Mouse (Mus musculus): ENCODE measurements at regions not wholly inside any gene's neighbourhood (a gene's known extent, or its start where the extent isn't known, plus 50 kb on each side); places are given as distances from the start of the nearest gene placed in this dataset.

DNA sequence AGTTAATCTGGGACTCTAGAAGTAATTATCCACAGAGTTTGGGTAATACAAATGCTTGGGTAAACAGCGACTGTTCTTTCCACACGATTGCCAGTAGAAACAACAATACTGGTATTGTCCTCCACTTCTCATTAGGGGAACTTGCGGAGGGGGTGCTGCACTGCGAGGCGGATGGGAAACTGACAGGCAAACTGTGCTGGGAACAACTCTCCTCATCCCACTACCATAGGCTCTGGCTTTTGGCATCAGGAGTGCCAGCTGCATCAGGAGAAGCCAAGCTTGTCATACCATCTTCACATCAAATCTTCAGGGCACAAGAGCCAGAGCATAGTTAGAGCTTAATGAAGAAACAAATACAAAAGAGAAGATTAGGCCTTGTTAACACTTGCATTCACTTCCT, 349.2 kb upstream of the Tmem161b start:
- WGBS = 31% methylated on average over 5 of the region's 5 CpGs

DNA sequence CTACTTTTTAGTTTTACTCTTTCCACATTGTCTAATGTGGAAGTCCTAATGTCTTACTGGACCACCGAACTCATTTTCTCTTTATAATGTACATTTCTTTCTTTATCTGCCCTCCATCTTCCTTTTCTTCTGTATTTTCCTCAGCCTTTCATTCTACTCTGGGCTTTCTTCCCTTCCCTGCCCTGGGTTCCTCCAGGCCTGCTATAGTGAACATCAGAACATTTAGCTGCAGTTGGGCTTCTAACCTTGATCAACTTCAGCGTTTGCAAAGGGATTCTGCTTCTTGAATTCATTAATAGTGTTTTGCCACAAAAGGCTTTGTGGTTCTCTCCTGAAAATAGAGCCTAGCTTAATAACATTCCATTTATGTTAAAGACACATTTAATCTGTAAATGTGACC, 342.5 kb upstream of the Tmem161b start:
- H3K4me1 ChIP-seq = no peaks in the 10 kb centered on the region
- H3K27ac ChIP-seq = no peak overlapping the region
- no peaks in the 10 kb centered on the region for H3K27me3 ChIP-seq (ENCODE audit: insufficient read depth, poor library complexity, severe bottlenecking)
- H3K4me3 ChIP-seq = no peak overlapping the region
- H3K36me3 ChIP-seq = no peaks in the 10 kb centered on the region
- H3K9me3 ChIP-seq = no peaks in the 10 kb centered on the region
- WGBS = 68% methylated on average over 2 of the region's 2 CpGs
- no peak for DNase-seq (ENCODE audit: low spot score)

More for the DNA sequence above, 349.2 kb upstream of the Tmem161b start:
- no peaks in the 10 kb centered on the region for H3K36me3 ChIP-seq
- H3K4me3 ChIP-seq = no peak overlapping the region
- H3K27me3 ChIP-seq (ENCODE audit: insufficient read depth, poor library complexity, severe bottlenecking) = no peaks in the 10 kb centered on the region
- no peak for DNase-seq (ENCODE audit: low spot score)
- no peak overlapping the region for H3K27ac ChIP-seq
- no peaks in the 10 kb centered on the region for H3K9me3 ChIP-seq
- no peaks in the 10 kb centered on the region for H3K4me1 ChIP-seq

DNA sequence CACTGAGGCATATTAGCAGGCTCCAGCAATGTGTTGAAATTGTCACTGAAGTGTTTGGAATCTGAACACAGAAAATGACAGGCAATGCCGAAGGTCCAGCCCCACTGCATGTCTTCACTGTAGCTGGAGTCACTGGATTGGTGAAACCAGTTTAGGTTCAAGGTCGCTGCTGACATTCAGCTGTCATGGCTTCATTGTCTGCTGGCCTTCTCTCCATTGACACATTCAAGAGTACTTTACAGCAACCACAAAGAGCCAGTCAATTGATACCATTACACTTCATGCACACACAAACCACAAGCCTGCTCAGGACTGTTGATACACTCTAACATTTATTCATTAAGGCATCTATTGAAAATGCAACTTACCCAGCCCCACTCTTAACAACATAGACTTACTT, 341.8 kb upstream of the Tmem161b start:
- DNase-seq (ENCODE audit: low spot score) = no peak
- no peaks in the 10 kb centered on the region for H3K9me3 ChIP-seq
- 52% methylated on average over 2 of the region's 2 CpGs for WGBS
- H3K4me1 ChIP-seq = no peaks in the 10 kb centered on the region
- H3K4me3 ChIP-seq = no peak overlapping the region
- H3K27me3 ChIP-seq (ENCODE audit: insufficient read depth, poor library complexity, severe bottlenecking) = no peaks in the 10 kb centered on the region
- no peaks in the 10 kb centered on the region for H3K36me3 ChIP-seq
- H3K27ac ChIP-seq = no peak overlapping the region

DNA sequence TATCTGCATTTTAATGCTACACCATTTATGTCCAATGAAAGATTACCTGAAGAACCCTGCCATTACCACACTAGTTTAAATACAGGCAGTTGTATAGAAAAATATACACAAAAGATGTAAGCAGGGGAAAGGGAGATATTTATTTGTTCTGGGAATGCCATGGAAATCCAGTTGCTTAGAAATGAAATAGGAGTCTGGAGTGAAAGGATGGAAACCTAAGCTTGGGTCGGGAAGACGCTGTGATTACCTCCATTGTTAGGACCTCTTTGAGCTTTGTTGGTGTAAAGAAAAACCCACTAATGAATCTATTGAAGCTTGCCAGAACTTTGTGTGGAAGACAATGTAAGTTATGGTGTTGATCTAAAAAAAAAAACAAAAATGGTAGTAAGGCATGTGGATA, 341.3 kb upstream of the Tmem161b start:
- Histone ChIP-seq H3K27ac (no peak overlapping the region), H3K4me1 (no peaks in the 10 kb centered on the region), H3K4me3 (no peak overlapping the region), H3K27me3 (ENCODE audit: insufficient read depth, poor library complexity, severe bottlenecking) (no peaks in the 10 kb centered on the region), H3K36me3 (no peaks in the 10 kb centered on the region), H3K9me3 (no peaks in the 10 kb centered on the region)
- no peak for DNase-seq (ENCODE audit: low spot score)
- WGBS = 88% methylated on average over 2 of the region's 2 CpGs

DNA sequence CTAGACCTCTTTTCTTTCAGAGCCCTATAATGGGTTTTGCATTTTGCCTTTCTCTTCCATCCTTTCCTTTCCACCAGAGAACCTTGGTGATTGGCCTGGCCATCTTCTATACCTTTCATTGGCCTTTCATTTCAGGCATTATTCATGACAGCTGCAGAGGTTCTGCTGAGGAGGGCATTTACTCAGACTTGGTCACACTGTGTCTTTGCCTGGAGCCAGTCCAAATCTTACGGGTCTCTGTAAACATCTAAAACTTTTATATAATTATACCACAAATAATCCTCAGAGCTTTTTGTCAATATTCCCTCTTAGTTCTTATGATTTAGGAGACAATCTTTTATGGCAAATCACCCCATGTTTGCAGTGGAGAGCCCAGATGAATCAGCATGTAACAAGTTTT, 339.3 kb upstream of the Tmem161b start:
- no peak overlapping the region for H3K4me3 ChIP-seq
- H3K36me3 ChIP-seq = no peaks in the 10 kb centered on the region
- 89% methylated on average over 1 of the region's 1 CpGs for WGBS
- no peaks in the 10 kb centered on the region for H3K4me1 ChIP-seq
- no peaks in the 10 kb centered on the region for H3K27me3 ChIP-seq (ENCODE audit: insufficient read depth, poor library complexity, severe bottlenecking)
- H3K9me3 ChIP-seq = no peaks in the 10 kb centered on the region
- no peak overlapping the region for H3K27ac ChIP-seq
- no peak for DNase-seq (ENCODE audit: low spot score)

DNA sequence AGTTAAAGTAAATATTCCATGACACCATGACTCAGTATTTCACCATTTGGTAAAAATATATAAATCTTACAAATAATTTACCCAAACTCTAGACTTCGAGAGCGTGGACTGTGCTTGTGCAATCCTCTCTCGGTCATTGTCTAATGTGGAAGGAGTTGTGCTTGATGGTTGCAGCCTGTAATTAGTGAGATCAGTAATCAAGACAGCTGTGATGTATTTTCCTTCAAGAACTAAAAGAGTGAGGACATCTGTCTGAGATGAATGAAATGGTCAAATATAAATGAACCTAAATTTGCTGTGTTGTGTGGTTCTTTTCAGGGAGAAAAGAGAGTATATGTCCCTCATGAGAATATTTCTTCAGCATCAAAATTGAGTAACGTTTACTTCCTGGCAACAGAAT, 338.3 kb upstream of the Tmem161b start:
- H3K4me3 ChIP-seq = no peak overlapping the region
- 87% methylated on average over 4 of the region's 4 CpGs for WGBS
- no peak for DNase-seq (ENCODE audit: low spot score)
- H3K27ac ChIP-seq = no peak overlapping the region
- no peaks in the 10 kb centered on the region for H3K4me1 ChIP-seq
- H3K9me3 ChIP-seq = no peaks in the 10 kb centered on the region
- no peaks in the 10 kb centered on the region for H3K36me3 ChIP-seq
- no peaks in the 10 kb centered on the region for H3K27me3 ChIP-seq (ENCODE audit: insufficient read depth, poor library complexity, severe bottlenecking)

DNA sequence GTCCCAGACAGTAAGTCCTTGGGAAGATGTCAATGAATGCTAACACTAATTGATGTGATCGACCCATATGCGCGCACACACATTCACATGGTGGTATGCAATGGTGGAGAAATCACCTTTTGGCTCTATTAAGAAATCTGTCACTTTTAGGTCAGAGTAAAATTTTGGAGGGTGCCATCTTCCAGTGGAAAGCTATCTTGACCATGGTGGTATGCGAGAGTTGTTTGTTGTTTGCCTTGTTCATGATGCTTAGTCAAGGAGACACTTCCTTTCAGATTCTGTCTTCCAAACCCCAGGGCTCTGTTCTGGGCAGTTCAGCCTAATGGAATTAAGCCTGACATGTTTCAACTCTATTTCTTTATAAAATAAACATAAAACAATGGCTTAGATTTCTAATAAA, 337.9 kb upstream of the Tmem161b start:
- no peak for DNase-seq (ENCODE audit: low spot score)
- Histone ChIP-seq H3K36me3 (no peaks in the 10 kb centered on the region), H3K4me1 (no peaks in the 10 kb centered on the region), H3K4me3 (no peak overlapping the region), H3K27ac (no peak overlapping the region), H3K9me3 (no peaks in the 10 kb centered on the region), H3K27me3 (ENCODE audit: insufficient read depth, poor library complexity, severe bottlenecking) (no peaks in the 10 kb centered on the region)
- 91% methylated on average over 4 of the region's 4 CpGs for WGBS

DNA sequence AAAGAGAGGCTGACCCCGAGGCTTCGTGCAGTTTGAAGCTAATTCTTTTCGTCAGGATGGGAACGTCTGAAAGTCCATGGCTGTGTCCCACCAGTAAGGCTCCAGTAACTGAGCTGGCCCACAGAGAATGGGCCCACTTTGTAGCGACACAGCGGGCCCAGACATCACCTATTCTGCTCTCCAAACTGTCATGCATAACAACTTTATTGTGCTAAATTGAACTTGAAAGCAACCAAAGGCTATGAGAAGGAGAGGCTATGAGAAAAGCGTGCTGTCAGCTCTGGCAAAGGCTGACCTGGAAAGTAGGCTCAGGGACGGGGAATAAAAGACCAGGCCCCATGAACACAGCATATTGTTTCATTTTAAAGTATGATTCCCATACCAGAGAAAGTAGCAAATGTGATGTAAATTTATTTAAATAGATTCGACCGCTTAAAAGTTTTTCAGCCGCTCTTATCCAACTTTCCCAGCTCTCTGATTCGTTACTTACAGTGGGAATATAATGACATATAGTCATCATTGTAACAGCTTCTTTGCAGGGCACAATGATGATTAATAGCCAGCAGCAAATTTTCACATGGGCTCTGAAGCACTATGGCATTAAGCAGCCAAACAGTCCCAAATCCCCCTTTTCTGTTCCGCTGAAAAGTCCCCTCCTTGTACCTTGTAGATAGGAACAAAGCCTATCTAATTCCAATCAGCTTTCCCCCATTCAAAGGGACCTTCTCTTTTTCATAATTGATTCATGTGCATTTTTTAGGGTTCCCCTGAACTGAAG, 337.1 kb upstream of the Tmem161b start:
- Histone ChIP-seq H3K9me3 (no peaks in the 10 kb centered on the region), H3K4me3 (no peak overlapping the region), H3K27me3 (ENCODE audit: insufficient read depth, poor library complexity, severe bottlenecking) (no peaks in the 10 kb centered on the region), H3K4me1 (no peaks in the 10 kb centered on the region), H3K36me3 (no peaks in the 10 kb centered on the region), H3K27ac (no peak overlapping the region)
- WGBS = 73% methylated on average over 13 of the region's 13 CpGs
- DNase-seq (ENCODE audit: low spot score) = no peak

DNA sequence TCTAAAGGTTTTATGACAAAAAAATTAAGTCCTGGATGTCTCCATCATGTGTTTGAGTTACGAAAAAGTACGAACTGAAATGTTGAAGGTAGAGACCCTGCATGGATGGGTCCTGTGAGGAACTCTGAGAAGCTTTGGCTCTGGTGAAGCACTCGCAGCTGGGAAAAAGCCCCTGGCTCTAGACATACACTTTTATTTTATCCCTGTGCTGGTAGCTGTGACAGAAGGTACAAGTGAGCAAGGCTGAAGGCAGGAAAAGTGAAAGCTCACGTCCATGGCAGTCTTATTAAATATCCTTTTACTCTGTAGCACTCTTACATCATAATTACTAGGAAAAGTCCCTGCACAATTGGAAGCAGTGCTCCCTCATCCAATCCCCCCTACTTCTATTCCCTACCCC, 336.4 kb upstream of the Tmem161b start:
- H3K27ac ChIP-seq = no peak overlapping the region
- H3K4me1 ChIP-seq = no peaks in the 10 kb centered on the region
- DNase-seq (ENCODE audit: low spot score) = no peak
- 76% methylated on average over 4 of the region's 4 CpGs for WGBS
- no peaks in the 10 kb centered on the region for H3K27me3 ChIP-seq (ENCODE audit: insufficient read depth, poor library complexity, severe bottlenecking)
- no peaks in the 10 kb centered on the region for H3K36me3 ChIP-seq
- H3K4me3 ChIP-seq = no peak overlapping the region
- H3K9me3 ChIP-seq = no peaks in the 10 kb centered on the region

DNA sequence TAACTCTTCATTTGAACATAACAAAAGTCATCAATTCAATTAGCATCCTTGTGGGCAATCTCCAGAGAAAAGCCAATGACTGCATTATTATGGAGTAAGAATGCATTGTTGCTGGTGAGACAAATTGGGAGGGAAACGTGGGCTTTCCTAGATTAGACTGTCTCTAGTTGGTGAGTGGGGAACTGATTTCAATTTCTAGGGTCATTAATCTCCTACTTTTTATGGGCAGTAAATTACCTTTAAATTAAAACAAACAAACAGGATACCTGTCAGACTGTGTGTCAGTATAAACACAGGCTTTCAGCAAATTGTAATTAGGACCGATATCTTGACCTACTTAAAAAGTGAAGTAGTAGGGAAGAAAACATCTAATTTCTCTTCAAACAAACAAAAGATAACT, 307.4 kb upstream of the Tmem161b start:
- no peaks in the 10 kb centered on the region for H3K36me3 ChIP-seq
- H3K4me3 ChIP-seq = no peak overlapping the region
- WGBS = 59% methylated on average over 2 of the region's 2 CpGs
- DNase-seq (ENCODE audit: low spot score) = no peak
- 0 out of 2 replicates have a peak, but pooled peaks cover 5% of the 10 kb centered on the region for H3K4me1 ChIP-seq
- no peaks in the 10 kb centered on the region; the same call in 1 of the 2 replicates for H3K9me3 ChIP-seq
- H3K27me3 ChIP-seq (ENCODE audit: insufficient read depth, poor library complexity, severe bottlenecking) = no peaks in the 10 kb centered on the region
- no peak overlapping the region for H3K27ac ChIP-seq

DNA sequence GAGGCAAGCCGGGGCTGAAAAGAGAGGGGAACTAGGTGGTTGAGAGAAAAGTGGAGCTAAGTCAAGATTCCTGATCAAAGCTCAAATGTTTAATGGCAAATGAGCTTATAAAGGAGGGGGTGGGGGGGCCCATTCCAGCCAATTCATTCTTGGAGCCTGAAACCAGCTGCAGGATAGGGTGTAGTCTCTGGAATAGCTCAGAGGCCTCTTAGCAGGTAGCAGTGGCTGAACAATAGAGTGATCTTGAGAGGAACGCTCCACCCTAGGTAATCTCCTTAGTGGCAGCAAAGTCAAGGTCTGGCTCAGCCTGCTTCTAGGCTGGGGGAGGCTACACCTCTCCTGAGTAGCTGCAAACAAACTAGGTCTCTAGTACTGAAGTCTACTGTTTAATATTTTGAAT, 289.3 kb upstream of the Tmem161b start:
- Histone ChIP-seq H3K4me1 (no peaks in the 10 kb centered on the region), H3K27me3 (ENCODE audit: insufficient read depth, poor library complexity, severe bottlenecking) (no peaks in the 10 kb centered on the region), H3K4me3 (no peak overlapping the region), H3K9me3 (no peaks in the 10 kb centered on the region), H3K27ac (no peak overlapping the region), H3K36me3 (no peaks in the 10 kb centered on the region)
- WGBS = 66% methylated on average over 2 of the region's 2 CpGs
- no peak for DNase-seq (ENCODE audit: low spot score)

DNA sequence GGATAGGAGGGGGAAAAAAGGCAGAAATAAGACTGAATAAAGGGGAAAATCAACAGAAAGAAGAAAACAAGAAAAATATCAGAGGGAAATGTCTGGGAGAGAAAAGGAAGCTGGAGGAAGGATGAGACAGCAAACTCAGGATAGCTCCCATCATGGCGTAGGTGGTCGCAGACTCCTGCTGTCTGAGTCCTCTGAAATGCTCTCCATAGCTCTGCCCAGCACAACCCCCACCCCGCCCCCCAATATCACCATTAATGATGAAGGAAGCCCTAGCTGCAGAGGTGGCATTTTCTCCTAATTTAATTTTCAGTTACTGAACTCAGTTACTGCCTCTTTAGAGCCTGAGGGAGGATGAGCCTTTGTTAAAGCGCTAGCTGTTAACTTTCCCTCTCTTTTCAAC, 275.6 kb upstream of the Tmem161b start:
- WGBS = 82% methylated on average over 4 of the region's 4 CpGs
- no peaks in the 10 kb centered on the region for H3K9me3 ChIP-seq
- no peaks in the 10 kb centered on the region for H3K36me3 ChIP-seq
- no peak overlapping the region for H3K27ac ChIP-seq
- H3K27me3 ChIP-seq (ENCODE audit: insufficient read depth, poor library complexity, severe bottlenecking) = no peaks in the 10 kb centered on the region
- no peak overlapping the region for H3K4me3 ChIP-seq
- no peak for DNase-seq (ENCODE audit: low spot score)
- H3K4me1 ChIP-seq = no peaks in the 10 kb centered on the region

DNA sequence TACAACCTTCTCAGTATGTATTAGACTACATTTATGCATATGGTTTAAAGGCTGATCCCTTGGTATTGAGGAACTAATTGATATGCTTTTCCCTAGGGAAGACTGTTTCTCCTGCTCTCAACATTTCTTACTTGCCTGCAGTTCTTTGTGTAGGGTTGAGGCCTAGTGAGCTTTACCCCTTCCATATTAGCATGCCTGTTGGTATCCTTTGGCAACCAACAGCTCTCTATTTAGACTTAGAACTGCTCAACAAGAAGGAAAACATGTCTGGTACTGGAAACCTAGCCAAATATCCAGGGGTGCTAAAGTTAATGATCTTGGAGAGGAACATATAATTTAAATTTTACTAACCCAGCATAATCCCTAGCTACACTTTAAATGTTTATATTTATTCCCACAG, 270.9 kb upstream of the Tmem161b start:
- no peak overlapping the region for H3K4me3 ChIP-seq
- no peak for DNase-seq (ENCODE audit: low spot score)
- H3K4me1 ChIP-seq = no peaks in the 10 kb centered on the region
- H3K27me3 ChIP-seq (ENCODE audit: insufficient read depth, poor library complexity, severe bottlenecking) = no peaks in the 10 kb centered on the region
- H3K9me3 ChIP-seq = no peaks in the 10 kb centered on the region
- H3K27ac ChIP-seq = no peak overlapping the region
- H3K36me3 ChIP-seq = no peaks in the 10 kb centered on the region

DNA sequence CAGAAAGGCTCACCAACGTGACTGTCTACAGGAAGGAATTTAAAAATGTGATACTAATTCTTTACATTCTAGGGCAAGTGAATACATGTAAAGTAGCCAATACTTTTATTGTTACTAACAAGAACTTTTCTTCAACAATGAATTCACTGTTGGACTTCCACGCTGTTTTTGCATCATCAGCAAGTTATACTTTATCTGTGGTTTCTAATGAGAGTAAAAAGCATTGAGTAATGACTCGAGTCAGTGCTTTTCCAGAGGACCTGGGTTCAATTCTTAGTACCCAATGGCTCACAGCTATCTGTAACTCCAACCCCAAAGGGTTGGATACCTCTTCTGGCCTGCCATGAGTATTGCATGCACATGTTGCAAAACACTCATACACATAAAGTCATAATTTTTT, 270.3 kb upstream of the Tmem161b start:
- no peak for DNase-seq (ENCODE audit: low spot score)
- Histone ChIP-seq H3K27me3 (ENCODE audit: insufficient read depth, poor library complexity, severe bottlenecking) (no peaks in the 10 kb centered on the region), H3K36me3 (no peaks in the 10 kb centered on the region), H3K4me1 (no peaks in the 10 kb centered on the region), H3K4me3 (no peak overlapping the region), H3K9me3 (no peaks in the 10 kb centered on the region), H3K27ac (no peak overlapping the region)
- WGBS = 84% methylated on average over 3 of the region's 3 CpGs
